Mouse (Mus musculus) forebrain, embryonic 12.5 days (tissue): ENCODE data around the gene Irx4. TPM values are rescaled to one million over a fixed set of nuclear protein-coding genes. Genes with fewer than 3 reads are reported as not detected.

ENCODE experiments used
- ATAC-seq: fragments of 200-750 bp; cut with Nextera tagmentation; 2 replicates; pipeline ENCODE4 v1.8.0; 2017; ENCODE audit warnings: moderate TSS enrichment; ENCODE audit not compliant: low FRiP score
- H3K27ac ChIP-seq: fragments of 300-500 bp; sonication (generic); 2 replicates; pipeline ENCODE4 v1.5.1; 2016; ENCODE audit warnings: mild to moderate bottlenecking
- H3K27me3 ChIP-seq: fragments of 300-500 bp; sonication (generic); 2 replicates; pipeline ENCODE4 v1.6.1; 2016; ENCODE audit warnings: mild to moderate bottlenecking
- H3K36me3 ChIP-seq: fragments of 300-500 bp; sonication (generic); replicated peaks from 2 replicates; pipeline ENCODE4 v1.6.1; 2016; ENCODE audit warnings: mild to moderate bottlenecking
- H3K4me1 ChIP-seq: fragments of 300-500 bp; sonication (generic); 2 replicates; pipeline ENCODE4 v1.6.1; 2016
- H3K4me2 ChIP-seq: fragments of 300-500 bp; sonication (generic); 2 replicates; pipeline ENCODE4 v1.6.1; 2016; ENCODE audit warnings: mild to moderate bottlenecking, moderate library complexity
- H3K4me3 ChIP-seq: fragments of 300-500 bp; sonication (generic); replicated peaks from 2 replicates; pipeline ENCODE4 v1.5.1; 2016; ENCODE audit warnings: mild to moderate bottlenecking
- H3K9ac ChIP-seq: fragments of 300-500 bp; sonication (generic); 2 replicates; pipeline ENCODE4 v1.6.1; 2016; ENCODE audit warnings: mild to moderate bottlenecking
- H3K9me3 ChIP-seq: fragments of 300-500 bp; sonication (generic); 2 replicates; pipeline ENCODE4 v1.6.1; 2016
- WGBS: fragments of 180-500 bp; shearing (Covaris S2); methylation state at CpG from one replicate; pipeline ENCODE4 v1.1.7; 2016; 5-methylcytosine and 5-hydroxymethylcytosine counted together
- polyA plus RNA-seq: library from polyadenylated mRNA; unstranded; fragments of >200 nt; fragmentation: Nextera tagmentation; extraction: Ambion mirVana; gene quantifications from 2 replicates; pipeline ENCODE4 v1.2.1, GENCODE M21; 2016

Gene Irx4
- polyA plus RNA-seq, 1 experiment from 2014 or later: 1.0 TPM

- no peak overlapping the region for H3K27ac ChIP-seq
- no peak for ATAC-seq
Measured at GRCm38 (mm10) chr13:73272794-73273282, 12.6 kb downstream of the Irx4 start.

GRCm38 (mm10) chr13:73273536-73273935 lies 13.3 kb downstream of the Irx4 start:
- no peak overlapping the region for H3K4me3 ChIP-seq
- peaks cover 93% of the 10 kb centered on the region for H3K27me3 ChIP-seq
- peaks cover 26% of the 10 kb centered on the region for H3K4me1 ChIP-seq
- no peak overlapping the region for H3K4me2 ChIP-seq
- WGBS: 27% methylated on average over 1 of the region's 1 CpGs
- H3K9ac ChIP-seq: no peak overlapping the region
- ATAC-seq: no peak
- H3K9me3 ChIP-seq: no peaks in the 10 kb centered on the region
- H3K36me3 ChIP-seq: no peaks in the 10 kb centered on the region
- no peak overlapping the region for H3K27ac ChIP-seq

More at GRCm38 (mm10) chr13:73272794-73273282, 12.6 kb downstream of the Irx4 start:
- no peaks in the 10 kb centered on the region for H3K9me3 ChIP-seq
- no peak overlapping the region for H3K4me2 ChIP-seq
- peaks cover 96% of the 10 kb centered on the region for H3K27me3 ChIP-seq
- no peak overlapping the region for H3K9ac ChIP-seq
- peaks cover 30% of the 10 kb centered on the region for H3K4me1 ChIP-seq
- no peaks in the 10 kb centered on the region for H3K36me3 ChIP-seq
- no peak overlapping the region for H3K4me3 ChIP-seq

GRCm38 (mm10) chr13:73277361-73277760 lies 17.1 kb downstream of the Irx4 start:
- WGBS: 90% methylated on average over 6 of the region's 6 CpGs
- Histone ChIP-seq H3K4me2 (no peak overlapping the region), H3K9ac (no peak overlapping the region), H3K27me3 (peaks cover 63% of the 10 kb centered on the region), H3K9me3 (no peaks in the 10 kb centered on the region), H3K4me1 (peaks cover 3% of the 10 kb centered on the region; the same call in 1 of the 2 replicates), H3K27ac (no peak overlapping the region), H3K36me3 (no peaks in the 10 kb centered on the region), H3K4me3 (no peak overlapping the region)
- ATAC-seq: no peak

GRCm38 (mm10) chr13:73277797-73278196 lies 17.5 kb downstream of the Irx4 start:
- no peaks in the 10 kb centered on the region for H3K4me1 ChIP-seq
- no peak overlapping the region for H3K27ac ChIP-seq
- ATAC-seq: no peak
- peaks cover 59% of the 10 kb centered on the region for H3K27me3 ChIP-seq
- H3K4me3 ChIP-seq: no peak overlapping the region
- H3K9me3 ChIP-seq: no peaks in the 10 kb centered on the region
- no peak overlapping the region for H3K4me2 ChIP-seq
- no peak overlapping the region for H3K9ac ChIP-seq
- 69% methylated on average over 1 of the region's 1 CpGs for WGBS
- no peaks in the 10 kb centered on the region for H3K36me3 ChIP-seq

- no peaks in the 10 kb centered on the region for H3K36me3 ChIP-seq
- ATAC-seq: no peak
- no peak overlapping the region for H3K4me2 ChIP-seq
- no peaks in the 10 kb centered on the region for H3K4me1 ChIP-seq
- H3K27ac ChIP-seq: no peak overlapping the region
- WGBS: 84% methylated on average over 1 of the region's 1 CpGs
- H3K4me3 ChIP-seq: no peak overlapping the region
- H3K9me3 ChIP-seq: no peaks in the 10 kb centered on the region
- peaks cover 54% of the 10 kb centered on the region for H3K27me3 ChIP-seq
- H3K9ac ChIP-seq: no peak overlapping the region
Measured at GRCm38 (mm10) chr13:73279196-73279595, 18.9 kb downstream of the Irx4 start.

GRCm38 (mm10) chr13:73282407-73282806 lies 22.1 kb downstream of the Irx4 start:
- Histone ChIP-seq H3K4me1 (no peaks in the 10 kb centered on the region), H3K9ac (no peak overlapping the region), H3K36me3 (no peaks in the 10 kb centered on the region), H3K4me2 (no peak overlapping the region), H3K9me3 (no peaks in the 10 kb centered on the region), H3K4me3 (no peak overlapping the region), H3K27ac (no peak overlapping the region), H3K27me3 (peaks cover 29% of the 10 kb centered on the region; the same call in 1 of the 2 replicates)
- ATAC-seq: no peak
- 91% methylated on average over 2 of the region's 2 CpGs for WGBS

- ATAC-seq: no peak
- Histone ChIP-seq H3K27me3 (peaks cover 30% of the 10 kb centered on the region; the same call in 1 of the 2 replicates), H3K36me3 (no peaks in the 10 kb centered on the region), H3K4me2 (no peak overlapping the region), H3K27ac (no peak overlapping the region), H3K4me1 (no peaks in the 10 kb centered on the region), H3K4me3 (no peak overlapping the region), H3K9me3 (no peaks in the 10 kb centered on the region), H3K9ac (no peak overlapping the region)
- 94% methylated on average over 1 of the region's 1 CpGs for WGBS
Measured at GRCm38 (mm10) chr13:73283534-73283933, 23.3 kb downstream of the Irx4 start.

GRCm38 (mm10) chr13:73290206-73290605 lies 29.9 kb downstream of the Irx4 start:
- no peak overlapping the region for H3K27ac ChIP-seq
- H3K9me3 ChIP-seq: no peaks in the 10 kb centered on the region
- 90% methylated on average over 6 of the region's 6 CpGs for WGBS
- no peak for ATAC-seq
- H3K36me3 ChIP-seq: no peaks in the 10 kb centered on the region
- no peak overlapping the region for H3K9ac ChIP-seq
- H3K4me2 ChIP-seq: no peak overlapping the region
- H3K27me3 ChIP-seq: 0 out of 2 replicates have a peak, but pooled peaks cover 13% of the 10 kb centered on the region
- H3K4me1 ChIP-seq: no peaks in the 10 kb centered on the region
- H3K4me3 ChIP-seq: no peak overlapping the region

- Histone ChIP-seq H3K9me3 (no peaks in the 10 kb centered on the region), H3K36me3 (no peaks in the 10 kb centered on the region), H3K27ac (no peak overlapping the region), H3K4me1 (no peaks in the 10 kb centered on the region), H3K27me3 (0 out of 2 replicates have a peak, but pooled peaks cover 12% of the 10 kb centered on the region), H3K9ac (no peak overlapping the region), H3K4me2 (no peak overlapping the region), H3K4me3 (no peak overlapping the region)
- WGBS: 49% methylated on average over 2 of the region's 2 CpGs
- no peak for ATAC-seq
Measured at GRCm38 (mm10) chr13:73291102-73291501, 30.8 kb downstream of the Irx4 start.

GRCm38 (mm10) chr13:73298717-73299116 lies 38.4 kb downstream of the Irx4 start:
- ATAC-seq: no peak
- no peak overlapping the region for H3K4me3 ChIP-seq

GRCm38 (mm10) chr13:73299322-73299721 lies 39.0 kb downstream of the Irx4 start:
- no peak overlapping the region for H3K9ac ChIP-seq
- H3K27me3 ChIP-seq: no peaks in the 10 kb centered on the region; the same call in none of the 2 replicates
- no peak overlapping the region for H3K4me3 ChIP-seq
- H3K4me2 ChIP-seq: no peak overlapping the region
- no peak overlapping the region for H3K27ac ChIP-seq
- no peak for ATAC-seq
- no peaks in the 10 kb centered on the region for H3K4me1 ChIP-seq
- 90% methylated on average over 5 of the region's 5 CpGs for WGBS
- no peaks in the 10 kb centered on the region for H3K9me3 ChIP-seq
- no peaks in the 10 kb centered on the region for H3K36me3 ChIP-seq

More at GRCm38 (mm10) chr13:73298717-73299116, 38.4 kb downstream of the Irx4 start:
- no peaks in the 10 kb centered on the region for H3K36me3 ChIP-seq
- H3K27me3 ChIP-seq: no peaks in the 10 kb centered on the region; the same call in 1 of the 2 replicates
- no peak overlapping the region for H3K9ac ChIP-seq
- WGBS: 72% methylated on average over 4 of the region's 4 CpGs
- no peak overlapping the region for H3K27ac ChIP-seq
- no peaks in the 10 kb centered on the region for H3K9me3 ChIP-seq
- H3K4me2 ChIP-seq: no peak overlapping the region
- H3K4me1 ChIP-seq: no peaks in the 10 kb centered on the region

- Histone ChIP-seq H3K9me3 (no peaks in the 10 kb centered on the region), H3K9ac (no peak overlapping the region), H3K4me3 (no peak overlapping the region), H3K27ac (peak overlapping the region; percentile 42; the same call in 1 of the 2 replicates), H3K36me3 (no peaks in the 10 kb centered on the region), H3K27me3 (peaks cover 27% of the 10 kb centered on the region), H3K4me1 (peaks cover 24% of the 10 kb centered on the region), H3K4me2 (no peak overlapping the region)
- 57% methylated on average over 6 of the region's 6 CpGs for WGBS
- ATAC-seq: no peak
Measured at GRCm38 (mm10) chr13:73304729-73305128, 44.5 kb downstream of the Irx4 start.

GRCm38 (mm10) chr13:73305398-73306084 lies 45.3 kb downstream of the Irx4 start:
- WGBS: 16% methylated on average over 8 of the region's 8 CpGs
- H3K27me3 ChIP-seq: peaks cover 31% of the 10 kb centered on the region
- ATAC-seq: peak; percentile 61
- no peak overlapping the region; the same call in 1 of the 2 replicates for H3K4me2 ChIP-seq
- peaks cover 27% of the 10 kb centered on the region for H3K4me1 ChIP-seq
- H3K9ac ChIP-seq: 0 out of 2 replicates have a peak overlapping the region, but pooled peaks have one; percentile 25
- H3K9me3 ChIP-seq: no peaks in the 10 kb centered on the region
- peak overlapping the region; percentile 62 for H3K27ac ChIP-seq
- no peaks in the 10 kb centered on the region for H3K36me3 ChIP-seq
- H3K4me3 ChIP-seq: no peak overlapping the region
